Mouse (Mus musculus): Measurements from ENCODE around the gene Nlrp3. TPM values are rescaled to one million over a fixed set of nuclear protein-coding genes. Genes with fewer than 3 reads are reported as not detected.
"Not testable (repeated sequence)": the region's sequence is repeated elsewhere in the genome, so short reads cannot be mapped to it uniquely, and the experiment has no call there.

Nlrp3 gene
- polyA plus RNA-seq, 1 experiment: 0.09 TPM

GRCm38 (mm10) chr11:59554535-59554934 lies 13.2 kb downstream of the Nlrp3 start:
- Histone ChIP-seq H3K27ac (ENCODE audit: control insufficient read depth, insufficient read depth, low read depth, low read length) (no peak overlapping the region), H3K27me3 (ENCODE audit: control insufficient read depth, insufficient read depth, low read length) (no peaks in the 10 kb centered on the region), H3K36me3 (ENCODE audit: control insufficient read depth, insufficient read depth, low read length) (no peaks in the 10 kb centered on the region), H3K4me1 (ENCODE audit: control insufficient read depth, insufficient read depth, low read length) (no peaks in the 10 kb centered on the region), H3K4me3 (ENCODE audit: control insufficient read depth, low read depth, low read length) (no peak overlapping the region)
- TF ChIP-seq CTCF (IDR thresholded peaks at IDR 0.05; ENCODE audit: control insufficient read depth, insufficient read depth, insufficient replicate concordance, low read depth, low read length) (no peak), POLR2A (IDR thresholded peaks at IDR 0.05; ENCODE audit: control insufficient read depth, low read depth, low read length) (no peak)

- H3K27ac ChIP-seq (ENCODE audit: control insufficient read depth, insufficient read depth, low read depth, low read length): no peak overlapping the region
- H3K36me3 ChIP-seq (ENCODE audit: control insufficient read depth, insufficient read depth, low read length): no peaks in the 10 kb centered on the region
- no peaks in the 10 kb centered on the region; the same call in 1 of the 2 replicates for H3K4me1 ChIP-seq (ENCODE audit: control insufficient read depth, insufficient read depth, low read length)
- TF ChIP-seq POLR2A (IDR thresholded peaks at IDR 0.05; ENCODE audit: control insufficient read depth, low read depth, low read length): no peak
- no peak for TF ChIP-seq CTCF (IDR thresholded peaks at IDR 0.05; ENCODE audit: control insufficient read depth, insufficient read depth, insufficient replicate concordance, low read depth, low read length)
- H3K27me3 ChIP-seq (ENCODE audit: control insufficient read depth, insufficient read depth, low read length): no peaks in the 10 kb centered on the region
- H3K4me3 ChIP-seq (ENCODE audit: control insufficient read depth, low read depth, low read length): no peak overlapping the region
Measured at GRCm38 (mm10) chr11:59560906-59561305, 19.5 kb downstream of the Nlrp3 start.

- Histone ChIP-seq H3K4me1 (ENCODE audit: control insufficient read depth, insufficient read depth, low read length) (no peaks in the 10 kb centered on the region; the same call in 1 of the 2 replicates), H3K4me3 (ENCODE audit: control insufficient read depth, low read depth, low read length) (no peak overlapping the region), H3K27ac (ENCODE audit: control insufficient read depth, insufficient read depth, low read depth, low read length) (no peak overlapping the region), H3K27me3 (ENCODE audit: control insufficient read depth, insufficient read depth, low read length) (no peaks in the 10 kb centered on the region), H3K36me3 (ENCODE audit: control insufficient read depth, insufficient read depth, low read length) (no peaks in the 10 kb centered on the region)
- TF ChIP-seq POLR2A (IDR thresholded peaks at IDR 0.05; ENCODE audit: control insufficient read depth, low read depth, low read length): no peak
- TF ChIP-seq CTCF (IDR thresholded peaks at IDR 0.05; ENCODE audit: control insufficient read depth, insufficient read depth, insufficient replicate concordance, low read depth, low read length): no peak
Measured at GRCm38 (mm10) chr11:59562336-59562735, 21.0 kb downstream of the Nlrp3 start.

GRCm38 (mm10) chr11:59562837-59563236 lies 21.5 kb downstream of the Nlrp3 start:
- H3K27me3 ChIP-seq (ENCODE audit: control insufficient read depth, insufficient read depth, low read length): no peaks in the 10 kb centered on the region
- H3K4me3 ChIP-seq (ENCODE audit: control insufficient read depth, low read depth, low read length): no peak overlapping the region
- H3K4me1 ChIP-seq (ENCODE audit: control insufficient read depth, insufficient read depth, low read length): no peaks in the 10 kb centered on the region; the same call in 1 of the 2 replicates
- H3K27ac ChIP-seq (ENCODE audit: control insufficient read depth, insufficient read depth, low read depth, low read length): no peak overlapping the region
- no peak for TF ChIP-seq POLR2A (IDR thresholded peaks at IDR 0.05; ENCODE audit: control insufficient read depth, low read depth, low read length)
- TF ChIP-seq CTCF (IDR thresholded peaks at IDR 0.05; ENCODE audit: control insufficient read depth, insufficient read depth, insufficient replicate concordance, low read depth, low read length): no peak
- H3K36me3 ChIP-seq (ENCODE audit: control insufficient read depth, insufficient read depth, low read length): no peaks in the 10 kb centered on the region

GRCm38 (mm10) chr11:59569306-59569705 lies 27.9 kb downstream of the Nlrp3 start:
- TF ChIP-seq CTCF (IDR thresholded peaks at IDR 0.05; ENCODE audit: control insufficient read depth, insufficient read depth, insufficient replicate concordance, low read depth, low read length) (peak; percentile 17; the same call in 1 of the 2 replicates), POLR2A (IDR thresholded peaks at IDR 0.05; ENCODE audit: control insufficient read depth, low read depth, low read length) (no peak)
- H3K27ac ChIP-seq (ENCODE audit: control insufficient read depth, insufficient read depth, low read depth, low read length): no peak overlapping the region
- H3K4me3 ChIP-seq (ENCODE audit: control insufficient read depth, low read depth, low read length): no peak overlapping the region
- H3K4me1 ChIP-seq (ENCODE audit: control insufficient read depth, insufficient read depth, low read length): no peaks in the 10 kb centered on the region; the same call in 1 of the 2 replicates
- no peaks in the 10 kb centered on the region for H3K27me3 ChIP-seq (ENCODE audit: control insufficient read depth, insufficient read depth, low read length)
- H3K36me3 ChIP-seq (ENCODE audit: control insufficient read depth, insufficient read depth, low read length): no peaks in the 10 kb centered on the region

- TF ChIP-seq POLR2A (IDR thresholded peaks at IDR 0.05; ENCODE audit: control insufficient read depth, low read depth, low read length) (no peak), CTCF (IDR thresholded peaks at IDR 0.05; ENCODE audit: control insufficient read depth, insufficient read depth, insufficient replicate concordance, low read depth, low read length) (no peak)
- Histone ChIP-seq H3K36me3 (ENCODE audit: control insufficient read depth, insufficient read depth, low read length) (no peaks in the 10 kb centered on the region), H3K4me1 (ENCODE audit: control insufficient read depth, insufficient read depth, low read length) (no peaks in the 10 kb centered on the region), H3K4me3 (ENCODE audit: control insufficient read depth, low read depth, low read length) (no peak overlapping the region), H3K27me3 (ENCODE audit: control insufficient read depth, insufficient read depth, low read length) (no peaks in the 10 kb centered on the region), H3K27ac (ENCODE audit: control insufficient read depth, insufficient read depth, low read depth, low read length) (no peak overlapping the region)
Measured at GRCm38 (mm10) chr11:59575726-59576125, 34.4 kb downstream of the Nlrp3 start.

GRCm38 (mm10) chr11:59576135-59576534 lies 34.8 kb downstream of the Nlrp3 start, which contains the start of gene Olfr222:
Gene Olfr222 (minus strand): TSS chr11:59576235.
- H3K4me1 ChIP-seq (ENCODE audit: control insufficient read depth, insufficient read depth, low read length); H3K36me3 ChIP-seq (ENCODE audit: control insufficient read depth, insufficient read depth, low read length); H3K4me3 ChIP-seq (ENCODE audit: control insufficient read depth, low read depth, low read length); H3K27me3 ChIP-seq (ENCODE audit: control insufficient read depth, insufficient read depth, low read length); H3K27ac ChIP-seq (ENCODE audit: control insufficient read depth, insufficient read depth, low read depth, low read length): not testable (repeated sequence)

GRCm38 (mm10) chr11:59584539-59584938 lies 43.2 kb downstream of the Nlrp3 start:
- no peak for TF ChIP-seq CTCF (IDR thresholded peaks at IDR 0.05; ENCODE audit: control insufficient read depth, insufficient read depth, insufficient replicate concordance, low read depth, low read length)
- no peak for TF ChIP-seq POLR2A (IDR thresholded peaks at IDR 0.05; ENCODE audit: control insufficient read depth, low read depth, low read length)

More at GRCm38 (mm10) chr11:59584539-59584938, 43.2 kb downstream of the Nlrp3 start:
- no peaks in the 10 kb centered on the region for H3K27me3 ChIP-seq (ENCODE audit: control insufficient read depth, insufficient read depth, low read length)
- H3K36me3 ChIP-seq (ENCODE audit: control insufficient read depth, insufficient read depth, low read length): no peaks in the 10 kb centered on the region
- H3K4me3 ChIP-seq (ENCODE audit: control insufficient read depth, low read depth, low read length): no peak overlapping the region
- no peak overlapping the region for H3K27ac ChIP-seq (ENCODE audit: control insufficient read depth, insufficient read depth, low read depth, low read length)
- no peaks in the 10 kb centered on the region for H3K4me1 ChIP-seq (ENCODE audit: control insufficient read depth, insufficient read depth, low read length)
